Mouse (Mus musculus) bone marrow, adult 2 months (tissue): ENCODE measurements around the gene Adamts10.

Experiments
- CTCF ChIP-seq: fragments of 200-500 bp; IDR thresholded peaks from 2 replicates; pipeline ENCODE4 v1.5.1; 2011; ENCODE audit warnings: low read length, control low read depth; ENCODE audit not compliant: control insufficient read depth, insufficient read depth
- POLR2A ChIP-seq: fragments of 200-500 bp; IDR thresholded peaks from 2 replicates; pipeline ENCODE4 v1.6.1; 2011; ENCODE audit warnings: low read depth, mild to moderate bottlenecking, control low read depth, low read length, borderline replicate concordance; ENCODE audit not compliant: control insufficient read depth

GRCm38 (mm10) chr17:33598506-33598905 lies 74.5 kb downstream of the Adamts10 start:
- TF ChIP-seq POLR2A (no peak), CTCF (no peak)
